Mouse (Mus musculus) G1E (cell line): Measurements from ENCODE around the gene Dnase1l3. TPM values are rescaled to one million over a fixed set of nuclear protein-coding genes. Genes with fewer than 3 reads are reported as not detected.

Experiments used
- ATAC-seq: 2 replicates; pipeline ENCODE4 v1.8.0; 2016; ENCODE audit warnings: mild to moderate bottlenecking; ENCODE audit not compliant: insufficient number of reproducible peaks, poor library complexity, low FRiP score, severe bottlenecking; ENCODE audit errors: extremely low read depth
- DNase-seq: peaks from one replicate; pipeline ENCODE4 v3.0.0; 2012; ENCODE audit warnings: low spot score
- H3K27me3 ChIP-seq: 2 replicates; pipeline ENCODE4 v1.6.1; 2012; ENCODE audit warnings: mild to moderate bottlenecking, low read length, inconsistent platforms; ENCODE audit not compliant: insufficient read depth
- H3K36me3 ChIP-seq: replicated peaks from 2 replicates; pipeline ENCODE3; 2012; ENCODE audit warnings: mild to moderate bottlenecking, inconsistent platforms
- H3K4me1 ChIP-seq: 2 replicates; pipeline ENCODE4 v1.6.1; 2012; ENCODE audit warnings: low read depth, low read length, inconsistent platforms, mixed read lengths; ENCODE audit not compliant: insufficient read depth
- H3K4me3 ChIP-seq: 2 replicates; pipeline ENCODE4 v1.5.1; 2012; ENCODE audit warnings: low read depth, mild to moderate bottlenecking, inconsistent platforms, low read length, moderate library complexity, mixed read lengths
- H3K9me3 ChIP-seq: replicated peaks from 2 replicates; pipeline ENCODE4 v1.6.1; 2012; ENCODE audit warnings: inconsistent platforms
- CTCF ChIP-seq: IDR thresholded peaks from 2 replicates; pipeline ENCODE4 v1.5.1; 2012; ENCODE audit warnings: low read depth, low read length, inconsistent platforms, mixed read lengths
- GATA1 ChIP-seq: IDR thresholded peaks from 2 replicates; pipeline ENCODE4 v1.6.1; 2012; ENCODE audit warnings: borderline replicate concordance, low read length, inconsistent platforms, mixed read lengths
- GATA2 ChIP-seq: IDR thresholded peaks from 2 replicates; pipeline ENCODE4 v1.6.1; 2012; ENCODE audit warnings: low read depth, low read length, inconsistent platforms, borderline replicate concordance
- POLR2AphosphoS5 ChIP-seq: IDR thresholded peaks from 2 replicates; pipeline ENCODE4 v1.6.1; 2012; ENCODE audit warnings: low read depth, low read length, inconsistent platforms; ENCODE audit not compliant: insufficient replicate concordance
- TAL1 ChIP-seq: conservative IDR thresholded peaks from 2 replicates; pipeline ENCODE4 v1.6.1; 2012; ENCODE audit warnings: low read depth, low read length, inconsistent platforms, mixed read lengths
- polyA plus RNA-seq: library from polyadenylated mRNA; stranded (reverse); fragments of >175 nt; gene quantifications from 2 replicates; pipeline ENCODE4 v1.2.3, GENCODE M21; 2012
- total RNA-seq, 2 experiments: library from RNA; stranded (forward) in 1 of 2; stranded (reverse) in 1 of 2; fragments of 200-1000 nt in 1 of 2; fragments of >200 nt in 1 of 2; fragmentation: Nextera tagmentation in 1 of 2; gene quantifications; 2 replicates each; pipeline ENCODE4 v1.2.3; 2014 to 2017

Dnase1l3 gene
- total and polyA plus RNA-seq, 3 experiments = 0.05 TPM; not detected in 2

GRCm38 (mm10) chr14:8029752-8030151, 35.4 kb upstream of the Dnase1l3 start:
- no peaks in the 10 kb centered on the region for H3K36me3 ChIP-seq
- peaks cover 3% of the 10 kb centered on the region; the same call in 1 of the 2 replicates for H3K27me3 ChIP-seq
- no peaks in the 10 kb centered on the region for H3K4me1 ChIP-seq
- ATAC-seq = no peak
- no peak for DNase-seq
- H3K9me3 ChIP-seq = no peaks in the 10 kb centered on the region
- no peak overlapping the region for H3K4me3 ChIP-seq
- no peak for TF ChIP-seq TAL1
- no peak for TF ChIP-seq GATA2
- TF ChIP-seq GATA1 = no peak
- TF ChIP-seq POLR2AphosphoS5 = no peak
- no peak for TF ChIP-seq CTCF

- no peak for TF ChIP-seq GATA2
- no peak for TF ChIP-seq POLR2AphosphoS5
- no peak for TF ChIP-seq TAL1
- no peak for TF ChIP-seq GATA1
- TF ChIP-seq CTCF = no peak
- DNase-seq (no peak), ATAC-seq (no peak)
- no peaks in the 10 kb centered on the region for H3K4me1 ChIP-seq
- no peaks in the 10 kb centered on the region for H3K9me3 ChIP-seq
- no peak overlapping the region for H3K4me3 ChIP-seq
- H3K36me3 ChIP-seq = no peaks in the 10 kb centered on the region
- H3K27me3 ChIP-seq = 0 out of 2 replicates have a peak, but pooled peaks cover 4% of the 10 kb centered on the region
Measured at GRCm38 (mm10) chr14:8028086-8028485, 33.7 kb upstream of the Dnase1l3 start.

- Histone ChIP-seq H3K36me3 (no peaks in the 10 kb centered on the region), H3K27me3 (0 out of 2 replicates have a peak, but pooled peaks cover 4% of the 10 kb centered on the region), H3K9me3 (no peaks in the 10 kb centered on the region), H3K4me3 (no peak overlapping the region), H3K4me1 (no peaks in the 10 kb centered on the region)
- DNase-seq (no peak), ATAC-seq (no peak)
- TF ChIP-seq POLR2AphosphoS5 (no peak), TAL1 (no peak), GATA2 (no peak), GATA1 (no peak), CTCF (no peak)
Measured at GRCm38 (mm10) chr14:8026769-8027531, 32.6 kb upstream of the Dnase1l3 start.

- no peaks in the 10 kb centered on the region for H3K9me3 ChIP-seq
- H3K27me3 ChIP-seq = peaks cover 8% of the 10 kb centered on the region; the same call in 1 of the 2 replicates
- H3K4me3 ChIP-seq = no peak overlapping the region
- TF ChIP-seq TAL1 = no peak
- TF ChIP-seq POLR2AphosphoS5 = no peak
- no peak for TF ChIP-seq CTCF
- TF ChIP-seq GATA1 = no peak
- TF ChIP-seq GATA2 = no peak
- no peaks in the 10 kb centered on the region for H3K36me3 ChIP-seq
- no peak for DNase-seq
- ATAC-seq = no peak
- no peaks in the 10 kb centered on the region for H3K4me1 ChIP-seq
Measured at GRCm38 (mm10) chr14:8024936-8025335, 30.6 kb upstream of the Dnase1l3 start.

GRCm38 (mm10) chr14:8024469-8024868, 30.1 kb upstream of the Dnase1l3 start:
- Histone ChIP-seq H3K4me3 (no peak overlapping the region), H3K4me1 (no peaks in the 10 kb centered on the region), H3K9me3 (no peaks in the 10 kb centered on the region), H3K36me3 (no peaks in the 10 kb centered on the region), H3K27me3 (peaks cover 8% of the 10 kb centered on the region; the same call in 1 of the 2 replicates)
- ATAC-seq = no peak
- TF ChIP-seq GATA1 (no peak), GATA2 (no peak), TAL1 (no peak), CTCF (no peak), POLR2AphosphoS5 (no peak)
- DNase-seq = no peak

- Histone ChIP-seq H3K4me1 (no peaks in the 10 kb centered on the region), H3K27me3 (peaks cover 8% of the 10 kb centered on the region; the same call in 1 of the 2 replicates), H3K9me3 (no peaks in the 10 kb centered on the region), H3K4me3 (no peak overlapping the region), H3K36me3 (no peaks in the 10 kb centered on the region)
- DNase-seq = no peak
- TF ChIP-seq CTCF (no peak), GATA2 (no peak), TAL1 (no peak), POLR2AphosphoS5 (no peak), GATA1 (no peak)
- no peak for ATAC-seq
Measured at GRCm38 (mm10) chr14:8020546-8020945, 26.2 kb upstream of the Dnase1l3 start.
